Mouse (Mus musculus): ENCODE measurements at regions not wholly inside any gene's neighbourhood (a gene's known extent, or its start where the extent isn't known, plus 50 kb on each side); places are given as distances from the start of the nearest gene placed in this dataset.

GRCm38 (mm10) chr8:34385806-34386439 lies 274.4 kb upstream of the Gm10131 start:
- DNase-seq (ENCODE audit: low spot score in 2 of 2), result no peak

- no peak for DNase-seq (ENCODE audit: low spot score in 2 of 2)
These were observed 269.1 kb upstream of the Gm10131 start for GRCm38 (mm10) chr8:34380615-34381014.

- no peak for DNase-seq (ENCODE audit: low spot score in 2 of 2)
These were observed 265.6 kb upstream of the Gm10131 start for GRCm38 (mm10) chr8:34377154-34377553.

- no peak for DNase-seq (ENCODE audit: low spot score in 2 of 2)
These were observed 262.7 kb upstream of the Gm10131 start for GRCm38 (mm10) chr8:34374242-34374641.

- DNase-seq (ENCODE audit: low spot score in 2 of 2), result no peak
These were observed 261.1 kb upstream of the Gm10131 start for GRCm38 (mm10) chr8:34372666-34372980.

GRCm38 (mm10) chr8:34371973-34372665 lies 260.6 kb upstream of the Gm10131 start:
- no peak for DNase-seq (ENCODE audit: low spot score in 2 of 2)

GRCm38 (mm10) chr8:34371391-34371790 lies 259.9 kb upstream of the Gm10131 start:
- DNase-seq (ENCODE audit: low spot score in 2 of 2), result no peak

GRCm38 (mm10) chr8:34368556-34368955 lies 257.0 kb upstream of the Gm10131 start:
- DNase-seq (ENCODE audit: low spot score in 2 of 2), result no peak

GRCm38 (mm10) chr8:34364446-34365035 lies 253.0 kb upstream of the Gm10131 start:
- no peak for DNase-seq (ENCODE audit: low spot score in 2 of 2)

- no peak for DNase-seq (ENCODE audit: low spot score in 2 of 2)
These were observed 252.1 kb upstream of the Gm10131 start for GRCm38 (mm10) chr8:34363679-34364078.

GRCm38 (mm10) chr8:34363131-34363530 lies 251.6 kb upstream of the Gm10131 start:
- DNase-seq (ENCODE audit: low spot score in 2 of 2), result no peak

- no peak for DNase-seq (ENCODE audit: low spot score in 2 of 2)
These were observed 249.8 kb upstream of the Gm10131 start for GRCm38 (mm10) chr8:34361377-34361776.

- no peak for DNase-seq (ENCODE audit: low spot score in 2 of 2)
These were observed 248.2 kb upstream of the Gm10131 start for GRCm38 (mm10) chr8:34359776-34360175.

- DNase-seq (ENCODE audit: low spot score in 2 of 2), result no peak
These were observed 243.5 kb upstream of the Gm10131 start for GRCm38 (mm10) chr8:34355059-34355458.

GRCm38 (mm10) chr8:34353140-34353855 lies 241.8 kb upstream of the Gm10131 start:
- DNase-seq (ENCODE audit: low spot score in 2 of 2), result no peak

- no peak for DNase-seq (ENCODE audit: low spot score in 2 of 2)
These were observed 223.3 kb upstream of the Gm10131 start for GRCm38 (mm10) chr8:34334851-34335250.

GRCm38 (mm10) chr8:34331673-34332072 lies 220.1 kb upstream of the Gm10131 start:
- no peak for DNase-seq (ENCODE audit: low spot score in 2 of 2)

- DNase-seq (ENCODE audit: low spot score in 2 of 2), result no peak
These were observed 215.1 kb upstream of the Gm10131 start for GRCm38 (mm10) chr8:34326614-34326965.

- no peak for DNase-seq (ENCODE audit: low spot score in 2 of 2)
These were observed 214.5 kb upstream of the Gm10131 start for GRCm38 (mm10) chr8:34325841-34326613.

GRCm38 (mm10) chr8:34320158-34320587 lies 208.6 kb upstream of the Gm10131 start:
- no peak for DNase-seq (ENCODE audit: low spot score in 2 of 2)

- DNase-seq (ENCODE audit: low spot score in 2 of 2), result no peak
These were observed 208.2 kb upstream of the Gm10131 start for GRCm38 (mm10) chr8:34319719-34320118.

- no peak for DNase-seq (ENCODE audit: low spot score in 2 of 2)
These were observed 203.7 kb upstream of the Gm10131 start for GRCm38 (mm10) chr8:34315233-34315632.

Data from urinary bladder, adult 18-20 months (tissue).